In genomic region chr2:168428375-168428901, GRCm38 (mm10) we compare ENCODE assay signal across 12 mouse cellular contexts.
DNase-seq lines count a peak whose midpoint lies in the region; ATAC-seq and TF ChIP-seq lines count a peak whose summit lies in the region.
"Had no signal": no experiment of that assay in that cellular context is flagged by ENCODE, and none has a peak within 500 bp of the region (broad histone marks: within the 10 kb centered on the region; RNA-seq: fewer than 3 reads in every experiment).

No protein-coding gene starts in this region.

- TF ChIP-seq POLR2A in MEL (IDR thresholded peaks at IDR 0.05; ENCODE audit: control insufficient read depth in 1 of 2, insufficient read depth in 1 of 2, low read depth in 1 of 2, low read length in 2 of 2, poor library complexity in 1 of 2) = no peak

- no peak for TF ChIP-seq EP300 in MEL (IDR thresholded peaks at IDR 0.05; ENCODE audit: low read depth in 1 of 2, low read length in 2 of 2)

- no peaks in the 10 kb centered on the region for H3K9me3 ChIP-seq in heart, embryonic 15.5 days (replicated peaks)
- H3K9me3 ChIP-seq in MEL (replicated peaks; ENCODE audit: insufficient read depth, low read length) = no peaks in the 10 kb centered on the region
- H3K9me3 ChIP-seq: limb, embryonic 15.5 days; midbrain, embryonic 12.5 days had no signal

- H3K9ac ChIP-seq in heart, embryonic 15.5 days = no peak overlapping the region
- H3K9ac ChIP-seq in MEL (ENCODE audit: control insufficient read depth, low read depth, low read length, poor library complexity, severe bottlenecking) = no peak overlapping the region
- H3K9ac ChIP-seq: embryonic facial prominence, embryonic 13.5 days; limb, embryonic 15.5 days; midbrain, embryonic 12.5 days had no signal

- no peak for TF ChIP-seq RAD21 in MEL (IDR thresholded peaks at IDR 0.05; ENCODE audit: low read depth, low read length)

- 83% methylated on average over 5 of the region's 5 CpGs for WGBS in heart, embryonic 15.5 days

- H3K4me3 ChIP-seq in heart, embryonic 15.5 days = no peak overlapping the region
- H3K4me3 ChIP-seq in MEL (ENCODE audit: control insufficient read depth in 1 of 2, insufficient read depth in 1 of 2, low read depth in 2 of 2, low read length in 2 of 2) = no peak overlapping the region
- H3K4me3 ChIP-seq: embryonic facial prominence, embryonic 13.5 days; limb, embryonic 15.5 days; midbrain, embryonic 12.5 days had no signal

- H3K36me3 ChIP-seq in heart, embryonic 15.5 days = no peaks in the 10 kb centered on the region
- no peaks in the 10 kb centered on the region for H3K36me3 ChIP-seq in MEL (ENCODE audit: control insufficient read depth in 1 of 2, insufficient read depth in 2 of 2, low read length in 2 of 2)
- H3K36me3 ChIP-seq: embryonic facial prominence, embryonic 13.5 days; limb, embryonic 15.5 days; midbrain, embryonic 12.5 days had no signal

- 0 out of 2 replicates have a peak, but pooled peaks have one; percentile 20 for ATAC-seq in heart, embryonic 15.5 days (replicated peaks; ENCODE audit: insufficient number of reproducible peaks, insufficient read depth, low FRiP score, low read depth)

- H3K4me2 ChIP-seq in heart, embryonic 15.5 days = no peak overlapping the region
- H3K4me2 ChIP-seq: embryonic facial prominence, embryonic 13.5 days; limb, embryonic 15.5 days; midbrain, embryonic 12.5 days had no signal

- H3K27me3 ChIP-seq in heart, embryonic 15.5 days = peaks cover 37% of the 10 kb centered on the region
- no peaks in the 10 kb centered on the region for H3K27me3 ChIP-seq in MEL (ENCODE audit: control insufficient read depth in 1 of 2, insufficient read depth in 2 of 2, low read length in 2 of 2)
- H3K27me3 ChIP-seq: embryonic facial prominence, embryonic 13.5 days; limb, embryonic 15.5 days had no signal

- peak; percentile 7 to 36 (median 30); a peak in 5 of 6 replicates for TF ChIP-seq CTCF in MEL (IDR thresholded peaks at IDR 0.05 in 2 of 3, conservative IDR thresholded peaks at IDR 0.05 in 1 of 3; ENCODE audit: control insufficient read depth in 1 of 3, insufficient read depth in 1 of 3, low read depth in 2 of 3, low read length in 3 of 3, poor library complexity in 1 of 3, severe bottlenecking in 1 of 3)

- no peak overlapping the region for H3K27ac ChIP-seq in heart, embryonic 15.5 days
- H3K27ac ChIP-seq in MEL (ENCODE audit: control insufficient read depth, low read depth, low read length) = no peak overlapping the region
- H3K27ac ChIP-seq: embryonic facial prominence, embryonic 13.5 days; limb, embryonic 15.5 days; midbrain, embryonic 12.5 days had no signal

- H3K79me2 ChIP-seq in MEL (ENCODE audit: control insufficient read depth, insufficient read depth, low read length, poor library complexity) = no peaks in the 10 kb centered on the region

- DNase-seq in heart, postnatal 36 days = no peak
- DNase-seq in right cerebral cortex, adult 18-20 months = peak; percentile 45
- no peak for DNase-seq in right cerebral cortex, postnatal 4 days
- DNase-seq in MEL (ENCODE audit: low read depth, low spot score) = no peak
- peak; percentile 20 for DNase-seq in naive thymus-derived CD4-positive, alpha-beta T cell, adult 2 months (ENCODE audit: low read depth)
- DNase-seq in left cerebral cortex, postnatal 10 days (ENCODE audit: extremely low spot score in 1 of 2, low spot score in 2 of 2) = no peak
- no peak for DNase-seq in layer of hippocampus, adult 9-10 months (ENCODE audit: low spot score)
- DNase-seq: heart, postnatal 14 days had no signal

- intact Hi-C loops in heart, postnatal 36 days (cut with DNase I) = no loop called here
- intact Hi-C loops in left cerebral cortex, postnatal 10 days (cut with DNase I) = no loop called here

- no peaks in the 10 kb centered on the region for H3K4me1 ChIP-seq in heart, embryonic 15.5 days (replicated peaks)
- no peaks in the 10 kb centered on the region for H3K4me1 ChIP-seq in MEL (ENCODE audit: control insufficient read depth in 1 of 2, insufficient read depth in 2 of 2, low read length in 2 of 2)
- H3K4me1 ChIP-seq: midbrain, embryonic 12.5 days had no signal

TF ChIP-seq in MEL, 35 proteins besides CTCF, POLR2A, EP300 and RAD21:
- no peak for TF ChIP-seq GATA1 (IDR thresholded peaks at IDR 0.05; ENCODE audit: low read depth, low read length)

Comparison
In these comparisons a context has a peak if more than half of its experiments do, and no peak if none do; other contexts are left out.
1. DNase-seq: peak in right cerebral cortex, adult 18-20 months (single experiment) and naive thymus-derived CD4-positive, alpha-beta T cell, adult 2 months (single experiment); none in heart, postnatal 36 days (0 of 2), right cerebral cortex, postnatal 4 days (single experiment), MEL (single experiment), left cerebral cortex, postnatal 10 days (0 of 2) and layer of hippocampus, adult 9-10 months (single experiment).